Mouse (Mus musculus): ENCODE measurements around the gene Stpg1.

Stpg1 gene

GRCm38 (mm10) chr4:135494521-135495396 is at the start of gene Stpg1, which contains the start of gene Nipal3:
Stpg1 (plus strand) TSS chr4:135494790.
Nipal3 (minus strand) TSS chr4:135495038.
- peak; percentile 93 for DNase-seq (ENCODE audit: extremely low read depth, low read depth)

DNA sequence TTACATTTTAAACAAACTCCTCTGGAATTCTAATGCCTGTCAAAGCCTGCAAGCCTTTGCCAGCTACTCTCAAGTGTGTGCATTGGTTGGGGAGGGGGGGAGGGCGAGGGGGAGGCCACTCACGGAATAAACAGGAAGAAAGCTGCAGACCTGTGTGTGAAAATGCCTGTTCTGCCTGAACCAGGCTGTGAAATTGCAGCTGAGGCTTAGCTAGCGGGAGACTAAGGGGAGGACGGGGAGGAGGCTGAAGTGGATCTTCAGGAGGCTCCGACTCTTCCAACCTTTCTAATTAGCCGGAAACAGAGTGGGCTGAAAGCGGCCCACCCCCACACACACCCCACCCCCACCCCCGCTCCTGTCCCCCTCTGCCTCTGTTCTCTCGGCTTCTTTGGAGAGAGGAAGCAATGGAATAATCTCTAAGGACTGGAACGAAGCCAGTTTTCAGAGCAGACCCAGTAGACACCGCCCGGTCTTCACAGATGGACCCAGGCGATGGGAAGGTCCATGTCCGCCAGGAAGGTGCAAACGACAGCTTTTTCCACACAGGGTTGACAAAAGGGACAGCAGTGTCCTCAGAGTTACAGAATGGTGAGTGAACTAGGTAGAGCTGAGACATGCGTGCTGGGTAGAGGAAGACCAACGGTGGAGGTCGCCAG is 43.1 kb upstream of the Stpg1 start:
- no peak for DNase-seq (ENCODE audit: extremely low read depth, low read depth)

GRCm38 (mm10) chr4:135453164-135453563 is 41.4 kb upstream of the Stpg1 start:
- DNase-seq (ENCODE audit: extremely low read depth, low read depth): no peak

DNA sequence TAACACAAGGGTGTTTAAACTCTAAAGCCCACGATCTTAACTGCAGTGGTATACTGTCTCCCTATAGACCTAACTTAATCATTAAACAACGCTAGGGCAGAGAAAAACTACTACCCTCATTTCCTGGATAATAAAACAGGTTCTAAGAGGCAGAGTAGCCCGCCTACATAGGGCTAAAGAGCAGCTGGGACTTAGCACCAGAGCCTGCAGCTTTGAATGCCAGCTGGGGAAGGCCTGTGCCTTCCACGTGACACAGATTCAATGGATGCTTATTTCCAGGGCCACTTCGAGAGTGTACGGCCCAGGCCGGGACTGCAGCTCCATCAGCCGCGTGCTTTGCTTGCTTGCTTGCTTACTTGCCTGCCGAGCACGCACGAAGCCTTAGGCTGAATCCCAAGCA is 41.0 kb upstream of the Stpg1 start:
- DNase-seq (ENCODE audit: extremely low read depth, low read depth): no peak

- DNase-seq (ENCODE audit: extremely low read depth, low read depth): no peak
These were observed 31.2 kb upstream of the Stpg1 start for GRCm38 (mm10) chr4:135463406-135463805.

DNA sequence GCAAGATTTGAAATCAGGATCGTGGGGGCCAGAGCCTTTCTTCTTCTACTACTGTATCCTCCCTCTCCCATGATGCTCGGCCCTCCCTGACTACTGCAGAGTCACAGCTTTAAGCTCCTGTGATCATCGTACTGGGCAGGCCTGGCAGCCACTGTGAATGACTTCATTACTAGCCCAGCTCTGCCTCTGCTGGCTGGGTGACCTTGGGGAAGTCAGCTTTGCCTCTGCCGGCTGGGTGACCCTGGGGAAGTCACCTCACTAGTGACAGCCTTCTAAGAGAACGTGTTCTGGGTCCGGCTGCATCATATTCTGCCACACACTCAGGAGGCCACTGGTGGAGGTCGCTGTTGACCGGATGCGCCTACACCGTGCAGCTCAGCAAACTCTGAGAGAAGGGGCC is 16.7 kb upstream of the Stpg1 start:
- no peak for DNase-seq (ENCODE audit: extremely low read depth, low read depth)

DNA sequence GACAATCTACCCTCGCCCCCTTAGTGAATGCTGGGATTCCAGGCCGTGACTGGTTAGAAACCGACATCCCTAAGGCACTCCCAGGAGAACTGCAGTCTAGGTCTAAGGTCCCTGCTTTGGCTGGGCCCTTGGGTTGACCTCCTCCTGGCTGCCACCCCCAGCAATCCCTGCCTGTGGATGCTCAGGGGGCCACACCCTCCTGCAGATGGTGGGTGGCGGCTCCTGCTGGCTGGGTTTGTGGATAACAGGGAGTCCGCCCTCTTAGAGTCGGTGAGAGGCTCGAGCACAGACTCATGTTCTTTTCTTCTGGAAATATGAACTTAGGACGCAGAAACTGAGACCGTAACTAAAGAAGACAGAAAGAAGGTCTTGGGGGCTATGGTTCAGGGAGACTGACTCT is 14.2 kb upstream of the Stpg1 start:
- DNase-seq (ENCODE audit: extremely low read depth, low read depth): no peak

DNA sequence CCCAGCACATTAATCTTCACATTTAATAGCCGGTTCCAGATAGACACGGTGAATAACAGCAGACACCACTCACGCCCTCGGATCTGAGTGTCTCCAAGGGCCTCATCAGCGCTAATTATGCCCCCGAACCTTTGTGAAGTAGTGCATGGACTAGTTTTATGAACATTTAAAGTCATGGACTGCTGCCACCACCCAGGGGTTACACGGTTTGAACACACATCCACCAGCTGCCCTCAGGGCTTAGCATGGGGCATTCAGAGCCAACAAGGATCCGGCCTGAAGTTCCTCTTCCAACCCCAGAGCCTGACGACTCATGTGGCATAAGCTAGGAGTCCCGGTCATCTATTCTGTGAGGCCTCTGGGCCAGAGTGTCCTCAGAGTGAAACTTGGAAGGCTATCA is 9.5 kb upstream of the Stpg1 start:
- no peak for DNase-seq (ENCODE audit: extremely low read depth, low read depth)

- DNase-seq (ENCODE audit: extremely low read depth, low read depth): no peak
These were observed 8.2 kb upstream of the Stpg1 start for GRCm38 (mm10) chr4:135486352-135486751.

GRCm38 (mm10) chr4:135489256-135489655 is 5.3 kb upstream of the Stpg1 start:
- DNase-seq (ENCODE audit: extremely low read depth, low read depth): no peak

DNA sequence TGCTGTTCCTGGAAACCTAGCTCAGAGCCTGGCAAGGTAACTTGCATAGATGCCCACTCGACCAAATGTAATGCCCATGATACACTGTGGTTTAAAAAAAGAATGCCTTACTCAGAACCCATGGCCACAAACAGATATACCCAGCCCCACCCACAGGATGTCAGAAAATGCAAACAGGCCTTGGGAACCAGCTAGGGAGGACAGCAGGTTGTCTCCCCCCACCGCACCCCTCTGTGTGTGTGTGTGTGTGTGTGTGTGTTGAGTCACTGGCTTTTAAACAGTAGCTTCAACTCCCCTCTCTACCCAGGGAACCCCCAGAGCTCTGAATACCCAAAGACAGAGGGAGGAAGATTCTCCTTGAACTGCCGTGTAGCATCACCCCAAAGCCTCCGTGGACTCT is 1.3 kb upstream of the Stpg1 start:
- no peak for DNase-seq (ENCODE audit: extremely low read depth, low read depth)

- no peak for DNase-seq (ENCODE audit: extremely low read depth, low read depth)
These were observed 684 bp upstream of the Stpg1 start for GRCm38 (mm10) chr4:135493691-135494520.

DNA sequence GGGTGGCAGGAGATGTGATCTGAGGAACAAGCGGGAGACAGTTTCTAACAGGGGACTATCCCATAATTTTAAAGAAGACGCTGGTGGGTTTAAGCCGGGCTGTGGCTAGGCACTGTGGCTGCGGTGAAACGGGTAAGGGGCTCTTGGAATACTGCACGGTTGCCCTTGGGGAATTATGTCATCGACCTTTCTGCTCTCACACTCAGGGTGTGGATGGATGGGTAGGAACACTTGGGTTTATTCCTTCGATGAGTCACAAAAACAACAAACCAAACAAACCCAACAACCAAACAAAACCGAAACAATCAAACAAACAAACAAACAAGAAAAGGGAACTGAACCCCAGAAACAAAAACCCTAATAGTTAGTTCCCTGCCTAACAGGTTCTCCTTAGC is 804 bp downstream of the Stpg1 start:
- DNase-seq (ENCODE audit: extremely low read depth, low read depth): no peak

DNA sequence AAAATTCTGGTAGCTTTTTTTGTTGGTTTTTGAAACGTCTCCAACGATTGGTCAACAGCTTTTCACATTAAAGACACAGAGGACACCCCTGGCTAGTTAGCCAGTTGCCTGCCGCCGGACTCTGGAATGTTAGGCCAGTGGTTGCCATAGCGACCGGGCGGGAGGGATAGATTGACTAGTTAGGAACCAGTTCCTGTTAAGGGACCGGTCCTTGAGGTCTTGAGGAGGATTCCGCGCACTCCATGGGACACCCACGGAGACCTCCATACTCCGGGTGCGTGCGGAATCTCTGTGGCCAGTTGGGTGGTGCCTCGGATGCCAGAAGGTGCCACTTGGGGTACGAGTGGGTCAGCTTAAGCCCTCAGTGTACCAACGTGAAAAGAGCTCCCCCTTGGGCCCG is 1.2 kb downstream of the Stpg1 start:
- DNase-seq (ENCODE audit: extremely low read depth, low read depth): no peak

- DNase-seq (ENCODE audit: extremely low read depth, low read depth): no peak
These were observed 3.5 kb downstream of the Stpg1 start for GRCm38 (mm10) chr4:135498136-135498535.

- DNase-seq (ENCODE audit: extremely low read depth, low read depth): peak; percentile 60
These were observed 5.2 kb downstream of the Stpg1 start for GRCm38 (mm10) chr4:135499831-135500230.

GRCm38 (mm10) chr4:135501587-135501986 is 7.0 kb downstream of the Stpg1 start:
- peak; percentile 59 for DNase-seq (ENCODE audit: extremely low read depth, low read depth)

DNA sequence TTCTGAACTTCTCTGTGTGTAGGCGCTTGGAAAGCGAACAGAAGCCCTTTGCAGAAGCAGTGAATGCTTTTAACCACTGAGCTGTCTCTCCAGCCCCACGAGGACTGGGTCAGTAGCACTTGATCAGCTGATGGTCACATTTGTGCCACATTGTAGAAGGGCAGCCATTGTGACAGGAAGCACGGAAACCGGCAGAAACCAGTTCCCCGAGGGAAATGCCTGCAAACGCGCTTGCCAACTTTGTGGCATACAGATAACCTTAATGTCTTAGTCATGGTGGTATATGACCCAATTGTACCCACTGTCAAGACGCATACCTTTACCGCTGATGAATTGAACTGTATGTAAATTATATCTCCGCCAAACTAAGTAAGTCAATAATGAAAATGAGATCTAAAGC is 11.2 kb downstream of the Stpg1 start:
- DNase-seq (ENCODE audit: extremely low read depth, low read depth): peak; percentile 17

DNA sequence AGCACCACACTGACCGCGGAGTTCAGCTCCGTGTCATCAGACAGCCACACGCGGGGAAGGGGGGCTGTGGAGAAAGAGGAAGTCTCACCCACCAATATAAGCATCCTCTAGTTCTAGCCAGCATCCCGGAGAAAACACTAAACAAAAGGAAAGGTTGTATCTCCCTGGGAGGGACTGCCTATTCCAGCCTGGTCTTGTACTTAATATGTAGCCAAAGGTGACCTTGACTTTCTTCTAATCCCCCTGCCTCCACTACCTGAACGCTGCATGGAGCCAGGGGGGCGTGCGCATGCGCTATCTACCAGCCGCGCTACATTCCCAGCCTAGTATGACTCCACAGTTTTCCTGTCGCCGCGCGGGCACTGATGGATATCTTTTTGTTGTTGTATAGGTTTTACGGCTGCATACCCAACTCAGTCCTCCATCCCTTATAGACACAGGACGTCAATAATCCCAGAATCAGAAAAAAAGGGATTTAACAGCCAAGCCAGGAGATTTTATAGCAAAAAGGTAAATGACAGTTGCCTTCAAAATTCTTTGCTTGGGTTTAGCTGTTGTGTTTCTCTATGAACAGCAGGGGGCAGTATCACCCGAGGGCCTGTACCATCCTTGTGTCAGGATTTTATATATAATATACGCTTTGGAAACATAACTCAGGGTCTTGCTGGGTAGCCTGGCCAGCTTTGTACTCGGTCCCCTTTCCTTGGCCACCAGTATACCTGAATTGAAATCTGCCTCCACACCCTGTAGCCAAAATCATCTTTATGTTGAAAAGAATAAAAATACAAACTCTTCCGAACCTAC is 13.2 kb downstream of the Stpg1 start:
- DNase-seq (ENCODE audit: extremely low read depth, low read depth): peak; percentile 68

- peak; percentile 61 for DNase-seq (ENCODE audit: extremely low read depth, low read depth)
These were observed 13.9 kb downstream of the Stpg1 start for GRCm38 (mm10) chr4:135508419-135509039.

DNA sequence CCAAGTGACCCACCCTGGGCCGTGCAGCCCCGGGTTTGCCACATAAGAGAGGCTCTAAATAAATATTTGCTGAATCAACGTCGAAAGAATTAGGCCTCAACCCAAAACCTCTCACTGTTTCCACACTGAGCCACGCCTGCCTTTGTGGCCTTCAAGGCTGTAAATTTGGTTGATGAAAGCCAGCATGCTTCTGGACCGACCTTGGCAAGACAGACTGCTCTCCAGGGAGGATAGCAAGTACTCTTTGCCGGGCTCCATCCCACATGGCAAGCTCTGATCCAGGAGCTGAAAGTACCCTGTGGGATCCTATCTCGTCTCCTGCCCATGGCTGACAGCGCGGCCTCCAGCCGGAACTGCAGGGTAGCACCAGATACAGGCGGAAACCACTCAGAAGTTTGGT is 14.9 kb downstream of the Stpg1 start:
- no peak for DNase-seq (ENCODE audit: extremely low read depth, low read depth)

Measured in MEL-GATA-1-ER (cell line).